ENCODE assay signal across 8 mouse cellular contexts in the genomic region with DNA sequence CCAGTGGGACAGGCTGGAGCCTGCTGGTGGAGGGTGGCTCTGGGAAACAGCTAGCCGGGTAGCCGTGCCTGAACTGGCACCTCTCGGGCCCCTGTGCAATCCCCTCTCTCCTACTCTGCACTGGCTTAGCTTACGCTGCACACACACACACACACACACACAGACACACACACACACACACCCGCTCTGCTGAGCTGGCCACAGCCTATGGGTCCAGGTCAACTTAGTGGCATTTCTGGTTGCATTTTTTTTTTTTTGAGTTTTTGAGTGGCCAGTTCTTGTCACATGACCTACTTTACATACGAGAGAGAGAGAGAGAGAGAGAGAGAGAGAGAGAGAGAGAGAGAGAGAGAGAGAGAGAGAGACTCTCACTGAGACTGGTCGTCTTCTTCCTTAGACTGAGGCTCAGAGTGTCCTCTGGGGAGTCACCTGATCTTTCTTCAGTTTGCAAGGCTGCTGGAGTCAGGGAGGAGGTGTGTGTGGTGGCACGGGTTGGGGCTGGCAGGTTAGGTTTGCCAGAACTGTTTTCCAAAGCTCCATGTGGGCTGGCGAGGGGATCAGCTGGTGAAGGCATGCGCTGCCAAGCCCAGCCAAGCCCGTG. TPM values are rescaled to one million over a fixed set of nuclear protein-coding genes. Genes with fewer than 3 reads are reported as not detected.
DNase-seq lines count a peak whose midpoint lies in the region; ATAC-seq and TF ChIP-seq lines count a peak whose summit lies in the region.

No protein-coding gene starts in this region.

- no peak for TF ChIP-seq RAD21 in CH12.LX (IDR thresholded peaks at IDR 0.05; ENCODE audit: low read depth, low read length)

- 42% methylated on average over 11 of the region's 11 CpGs for WGBS in heart, embryonic 11.5 days (ENCODE audit: insufficient replicate concordance)
- 31% methylated on average over 11 of the region's 11 CpGs for WGBS in embryonic facial prominence, embryonic 12.5 days
- WGBS in limb, embryonic 15.5 days, result 27% methylated on average over 10 of the region's 11 CpGs

- dilution Hi-C loops in CH12.LX (cut with MboI; ENCODE audit: extremely low pct_ligation_motif_present, extremely low pct_unique_long_range_greater_than_20kb, low sequenced_read_pairs), result no loop called here

- H3K79me2 ChIP-seq in CH12.LX (replicated peaks; ENCODE audit: control insufficient read depth, extremely low read depth, insufficient read depth, poor library complexity, severe bottlenecking), result no peaks in the 10 kb centered on the region

- H3K4me3 ChIP-seq in heart, embryonic 11.5 days (ENCODE audit: low read depth, low read length), result no peak overlapping the region
- H3K4me3 ChIP-seq in CH12.LX (replicated peaks in 1 of 3; ENCODE audit: low read depth in 2 of 3, low read length in 2 of 3, poor library complexity in 1 of 3), result no peak overlapping the region
- no peak overlapping the region for H3K4me3 ChIP-seq in embryonic facial prominence, embryonic 12.5 days
- H3K4me3 ChIP-seq in limb, embryonic 15.5 days, result no peak overlapping the region

- intact Hi-C loops in heart, postnatal 36 days (cut with DNase I), result no loop called here

- peak overlapping the region; percentile 60 for H3K27ac ChIP-seq in heart, embryonic 11.5 days (ENCODE audit: low read depth, low read length)
- H3K27ac ChIP-seq in CH12.LX (ENCODE audit: insufficient read depth, low read depth), result peak overlapping the region; percentile 5; the same call in 1 of the 2 replicates
- H3K27ac ChIP-seq in embryonic facial prominence, embryonic 12.5 days, result peak overlapping the region; percentile 70
- peak overlapping the region; percentile 62 for H3K27ac ChIP-seq in limb, embryonic 15.5 days

- TF ChIP-seq POLR2A in CH12.LX (IDR thresholded peaks at IDR 0.05; ENCODE audit: low read depth, low read length), result no peak

- DNase-seq in heart, postnatal 36 days, result no peak
- peak; percentile 50 for DNase-seq in CH12.LX (ENCODE audit: extremely low read depth)
- DNase-seq in frontal cortex, postnatal 10 days (ENCODE audit: low spot score in 2 of 2), result no peak
- DNase-seq in frontal cortex, postnatal 25 days (ENCODE audit: low spot score in 2 of 2), result no peak

- no peak for TF ChIP-seq EP300 in CH12.LX (IDR thresholded peaks at IDR 0.05; ENCODE audit: low read length)

- H3K9me3 ChIP-seq in heart, embryonic 11.5 days (replicated peaks; ENCODE audit: control insufficient read depth, low read length), result no peaks in the 10 kb centered on the region
- H3K9me3 ChIP-seq in CH12.LX (replicated peaks; ENCODE audit: low read length), result no peaks in the 10 kb centered on the region
- no peaks in the 10 kb centered on the region for H3K9me3 ChIP-seq in embryonic facial prominence, embryonic 12.5 days
- H3K9me3 ChIP-seq in limb, embryonic 15.5 days, result no peaks in the 10 kb centered on the region

- no peaks in the 10 kb centered on the region for H3K27me3 ChIP-seq in heart, embryonic 11.5 days (ENCODE audit: control insufficient read depth, insufficient read depth, low read length)
- H3K27me3 ChIP-seq in CH12.LX (replicated peaks), result no peaks in the 10 kb centered on the region
- H3K27me3 ChIP-seq in embryonic facial prominence, embryonic 12.5 days, result no peaks in the 10 kb centered on the region
- H3K27me3 ChIP-seq in limb, embryonic 15.5 days, result no peaks in the 10 kb centered on the region

- in situ Hi-C loops in CH12.LX (cut with MboI; ENCODE audit: low pct_ligation_motif_present, low pct_unique_long_range_greater_than_20kb, low sequenced_read_pairs), result loop anchor here (5.0 kb wide), 2 partner anchors 37 to 48 kb away; no protein-coding TSS in a partner anchor

- peaks cover 3% of the 10 kb centered on the region; the same call in 1 of the 2 replicates for H3K36me3 ChIP-seq in heart, embryonic 11.5 days (ENCODE audit: control insufficient read depth, insufficient read depth, low read length)
- peaks cover 7 to 56% of the 10 kb centered on the region in 2 experiments for H3K36me3 ChIP-seq in CH12.LX (replicated peaks in 1 of 2; ENCODE audit: control insufficient read depth in 1 of 2, insufficient read depth in 1 of 2, low read length in 1 of 2)
- no peaks in the 10 kb centered on the region; the same call in 1 of the 2 replicates for H3K36me3 ChIP-seq in embryonic facial prominence, embryonic 12.5 days
- peaks cover 20% of the 10 kb centered on the region for H3K36me3 ChIP-seq in limb, embryonic 15.5 days

- peak overlapping the region; percentile 46 for H3K4me2 ChIP-seq in heart, embryonic 11.5 days
- H3K4me2 ChIP-seq in CH12.LX (ENCODE audit: insufficient read depth, low read depth, poor library complexity, severe bottlenecking), result peak overlapping the region; percentile 4; the same call in 1 of the 2 replicates
- peak overlapping the region; percentile 27; the same call in 1 of the 2 replicates for H3K4me2 ChIP-seq in embryonic facial prominence, embryonic 12.5 days (replicated peaks)
- H3K4me2 ChIP-seq in limb, embryonic 15.5 days, result peak overlapping the region; percentile 5; the same call in 1 of the 2 replicates

- ATAC-seq in heart, embryonic 11.5 days (replicated peaks; ENCODE audit: insufficient number of reproducible peaks, low FRiP score, low TSS enrichment), result no peak
- no peak for ATAC-seq in embryonic facial prominence, embryonic 12.5 days (ENCODE audit: insufficient number of reproducible peaks, insufficient read depth, low FRiP score, low TSS enrichment)
- ATAC-seq in limb, embryonic 15.5 days (ENCODE audit: insufficient number of reproducible peaks, low FRiP score, low TSS enrichment, low read depth), result no peak
- no peak for ATAC-seq in erythroblast, adult 5-6 weeks (replicated peaks; ENCODE audit: low FRiP score, poor library complexity, severe bottlenecking)

- no peak for TF ChIP-seq CTCF in CH12.LX (conservative IDR thresholded peaks at IDR 0.05 in 1 of 2, IDR thresholded peaks at IDR 0.05 in 1 of 2; ENCODE audit: low read depth in 2 of 2, low read length in 2 of 2)

- 0 out of 2 replicates have a peak overlapping the region, but pooled peaks have one; percentile 52 for H3K9ac ChIP-seq in heart, embryonic 11.5 days (ENCODE audit: low read depth, low read length)
- H3K9ac ChIP-seq in CH12.LX (ENCODE audit: insufficient read depth, low read depth), result no peak overlapping the region
- no peak overlapping the region; the same call in 1 of the 2 replicates for H3K9ac ChIP-seq in embryonic facial prominence, embryonic 12.5 days
- no peak overlapping the region for H3K9ac ChIP-seq in limb, embryonic 15.5 days

- peaks cover 74% of the 10 kb centered on the region for H3K4me1 ChIP-seq in heart, embryonic 11.5 days (ENCODE audit: control insufficient read depth, insufficient read depth, low read length)
- peaks cover 37 to 72% of the 10 kb centered on the region in 2 experiments for H3K4me1 ChIP-seq in CH12.LX (ENCODE audit: control insufficient read depth in 1 of 2, insufficient read depth in 2 of 2)
- H3K4me1 ChIP-seq in embryonic facial prominence, embryonic 12.5 days, result peaks cover 81% of the 10 kb centered on the region
- peaks cover 79% of the 10 kb centered on the region for H3K4me1 ChIP-seq in limb, embryonic 15.5 days

TF ChIP-seq in CH12.LX, 34 proteins besides CTCF, POLR2A, EP300 and RAD21 (continues in another document):
- no peak for TF ChIP-seq UBTF (IDR thresholded peaks at IDR 0.05; ENCODE audit: low read depth, low read length)
- no peak for TF ChIP-seq MXI1 (IDR thresholded peaks at IDR 0.05; ENCODE audit: low read depth, low read length)
- TF ChIP-seq ZKSCAN1 (IDR thresholded peaks at IDR 0.05; ENCODE audit: borderline replicate concordance, low read depth, low read length), result no peak
- TF ChIP-seq JUND (conservative IDR thresholded peaks at IDR 0.05; ENCODE audit: low read depth, low read length), result peak; percentile 90
- no peak for TF ChIP-seq SIN3A (IDR thresholded peaks at IDR 0.05; ENCODE audit: low read length)
- no peak for TF ChIP-seq CHD2 (IDR thresholded peaks at IDR 0.05; ENCODE audit: low read length)
- 0 out of 2 replicates have a peak, but pooled peaks have one; percentile 29 for TF ChIP-seq ELF1 (IDR thresholded peaks at IDR 0.05; ENCODE audit: low read depth, low read length)
- TF ChIP-seq MAZ (IDR thresholded peaks at IDR 0.05; ENCODE audit: low read depth, low read length), result no peak
- TF ChIP-seq ZC3H11A (IDR thresholded peaks at IDR 0.05; ENCODE audit: low read depth, low read length), result no peak
- 0 out of 2 replicates have a peak, but pooled peaks have one; percentile 49 for TF ChIP-seq IRF4 (IDR thresholded peaks at IDR 0.05; ENCODE audit: low read depth, low read length)
- TF ChIP-seq E2F4 (IDR thresholded peaks at IDR 0.05; ENCODE audit: insufficient replicate concordance, low read depth, low read length), result no peak
- TF ChIP-seq JUN (IDR thresholded peaks at IDR 0.05; ENCODE audit: insufficient read depth, low read depth, low read length), result no peak
- TF ChIP-seq HCFC1 (IDR thresholded peaks at IDR 0.05; ENCODE audit: low read depth, low read length), result no peak
- TF ChIP-seq USF1 (IDR thresholded peaks at IDR 0.05; ENCODE audit: low read depth, low read length), result peak; percentile 72
- TF ChIP-seq NRF1 (IDR thresholded peaks at IDR 0.05; ENCODE audit: low read depth, low read length), result no peak
- 0 out of 2 replicates have a peak, but pooled peaks have one; percentile 10 for TF ChIP-seq TCF12 (IDR thresholded peaks at IDR 0.05; ENCODE audit: low read depth, low read length)
- no peak for TF ChIP-seq NELFE (IDR thresholded peaks at IDR 0.05; ENCODE audit: low read depth, low read length)
- TF ChIP-seq POLR2AphosphoS2 (IDR thresholded peaks at IDR 0.05; ENCODE audit: low read depth, low read length), result no peak
- no peak for TF ChIP-seq CHD1 (IDR thresholded peaks at IDR 0.05; ENCODE audit: low read depth, low read length)
- peak; percentile 49; the same call in 1 of the 2 replicates for TF ChIP-seq MAX (IDR thresholded peaks at IDR 0.05; ENCODE audit: low read length)
- TF ChIP-seq ZNF384 (IDR thresholded peaks at IDR 0.05; ENCODE audit: low read depth, low read length), result peak; percentile 84
- no peak for TF ChIP-seq PAX5 (IDR thresholded peaks at IDR 0.05; ENCODE audit: low read length)
- TF ChIP-seq SMC3 (IDR thresholded peaks at IDR 0.05; ENCODE audit: low read depth, low read length), result no peak

RNA-seq across cellular contexts. Expression of a gene that starts 3.9 kb away (rescaled TPM):
- polyA plus RNA-seq in heart, embryonic 11.5 days (2014; fragmentation: Nextera tagmentation; extraction: Ambion mirVana), result 32.6 and 39.4 TPM in 2 replicates
- 10 to 100 TPM; 67.9 to 75.2 TPM for total RNA-seq in heart, postnatal 36 days (2021)
- total RNA-seq in CH12.LX (2012; rRNA removed) (17.9 and 28.2 TPM in 2 replicates), CH12.LX (2014; rRNA removed) (17.5 and 18.5 TPM in 2 replicates)
- 20.6 and 21.5 TPM in 2 replicates for polyA plus RNA-seq in CH12.LX (2012; ENCODE audit: insufficient read length, low read depth)
- 55.6 and 61.0 TPM in 2 replicates for polyA plus RNA-seq in embryonic facial prominence, embryonic 12.5 days (2016; fragmentation: Nextera tagmentation; extraction: Ambion mirVana)
- 59.2 and 69.7 TPM in 2 replicates for polyA plus RNA-seq in limb, embryonic 15.5 days (2015; fragmentation: Nextera tagmentation; extraction: Ambion mirVana)
- 15.7 and 16.9 TPM in 2 replicates for total RNA-seq in erythroblast, adult 5-6 weeks (2015; ENCODE audit: low replicate concordance)
- 27.2 and 32.7 TPM in 2 replicates for total RNA-seq in erythroblast, adult 5-6 weeks (2017; ENCODE audit: low replicate concordance)

Comparison
In these comparisons a context has a peak if more than half of its experiments do, and no peak if none do; other contexts are left out.
1. H3K27ac ChIP-seq: peak in every context shown above with its lines; median percentile 70 in embryonic facial prominence, embryonic 12.5 days; 62 in limb, embryonic 15.5 days; 60 in heart, embryonic 11.5 days; 5 in CH12.LX.